Mouse (Mus musculus) midbrain, embryonic 16.5 days (tissue): ENCODE results near the gene AW011738. TPM values are rescaled to one million over a fixed set of nuclear protein-coding genes. Genes with fewer than 3 reads are reported as not detected.

Experiments
- ATAC-seq: fragments of 200-750 bp; cut with Nextera tagmentation; 2 replicates; pipeline ENCODE4 v1.8.0; 2017; ENCODE audit warnings: moderate TSS enrichment
- H3K27ac ChIP-seq: fragments of 300-500 bp; sonication (generic); 2 replicates; pipeline ENCODE4 v1.5.1; 2014; ENCODE audit warnings: mild to moderate bottlenecking, low read length, mixed read lengths
- H3K27me3 ChIP-seq: fragments of 300-500 bp; sonication (generic); 2 replicates; pipeline ENCODE4 v1.6.1; 2014; ENCODE audit warnings: low read depth, low read length, mixed read lengths; ENCODE audit not compliant: control insufficient read depth, insufficient read depth
- H3K36me3 ChIP-seq: fragments of 300-500 bp; sonication (generic); 2 replicates; pipeline ENCODE4 v1.6.1; 2014; ENCODE audit warnings: mild to moderate bottlenecking, low read length, moderate library complexity, mixed read lengths; ENCODE audit not compliant: control insufficient read depth, insufficient read depth
- H3K4me1 ChIP-seq: fragments of 300-500 bp; sonication (generic); 2 replicates; pipeline ENCODE4 v1.6.1; 2014; ENCODE audit warnings: mild to moderate bottlenecking, low read length, mixed read lengths; ENCODE audit not compliant: control insufficient read depth, insufficient read depth
- H3K4me2 ChIP-seq: fragments of 300-500 bp; sonication (generic); 2 replicates; pipeline ENCODE4 v1.6.1; 2014; ENCODE audit warnings: mild to moderate bottlenecking, low read length, mixed read lengths
- H3K4me3 ChIP-seq: fragments of 300-500 bp; sonication (generic); 2 replicates; pipeline ENCODE4 v1.5.1; 2014; ENCODE audit warnings: low read depth, mild to moderate bottlenecking, low read length, moderate library complexity, mixed read lengths
- H3K9ac ChIP-seq: fragments of 300-500 bp; sonication (generic); 2 replicates; pipeline ENCODE4 v1.6.1; 2014; ENCODE audit warnings: low read depth, low read length, mixed read lengths
- H3K9me3 ChIP-seq: fragments of 300-500 bp; sonication (generic); replicated peaks from 2 replicates; pipeline ENCODE4 v1.6.1; 2014; ENCODE audit warnings: mild to moderate bottlenecking, low read length, mixed read lengths; ENCODE audit not compliant: control insufficient read depth, poor library complexity, severe bottlenecking
- WGBS: fragments of 180-500 bp; shearing (Covaris S2); extraction: QIAGEN DNeasy Blood & Tissue Kit; methylation state at CpG from one replicate; pipeline ENCODE4 v1.1.7; 2014; 5-methylcytosine and 5-hydroxymethylcytosine counted together
- polyA plus RNA-seq: library from polyadenylated mRNA; unstranded; fragments of >200 nt; fragmentation: Nextera tagmentation; extraction: Ambion mirVana; gene quantifications from 2 replicates; pipeline ENCODE4 v1.2.1, GENCODE M21; 2015

The AW011738 gene
- polyA plus RNA-seq, result 3.7 and 4.2 TPM in 2 replicates

DNA sequence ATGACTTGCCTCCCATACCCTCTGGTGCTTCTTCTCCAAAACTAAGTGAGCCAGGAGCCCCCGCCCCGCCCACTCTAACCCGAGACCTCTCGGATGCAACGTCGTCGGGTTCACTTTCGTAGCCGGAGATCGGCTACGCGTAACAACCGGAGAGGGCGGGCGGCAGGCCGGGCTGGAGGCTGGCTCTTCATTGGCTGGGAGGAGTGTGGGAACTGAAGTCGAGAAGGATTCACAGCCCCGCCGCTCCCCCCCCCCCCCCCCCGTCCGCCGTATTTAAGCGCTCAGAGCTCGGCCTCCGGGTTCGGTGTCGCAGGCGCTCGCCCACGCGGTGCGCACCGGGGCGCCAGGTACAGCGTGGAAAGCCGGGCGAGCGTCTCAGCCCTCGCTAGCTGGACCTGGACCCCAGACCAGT, at the start of gene AW011738:
Gene AW011738 (plus strand): TSS at position 304 of the 412 bp plus-strand sequence.
- WGBS, result under 1% methylated on average over 31 of the region's 39 CpGs
- ATAC-seq, result peak; percentile 61
- peak within 1 kb of the TSS; percentile 69 for H3K9ac ChIP-seq
- H3K4me2 ChIP-seq, result peak within 1 kb of the TSS; percentile 96
- H3K27me3 ChIP-seq, result peaks cover 2% of the 10 kb centered on the region; the same call in 1 of the 2 replicates
- peak within 1 kb of the TSS; percentile 57 for H3K4me3 ChIP-seq
- peak within 1 kb of the TSS; percentile 75 for H3K27ac ChIP-seq
- H3K9me3 ChIP-seq, result no peaks in the 10 kb centered on the region
- peaks cover 15% of the 10 kb centered on the region for H3K4me1 ChIP-seq
- no peaks in the 10 kb centered on the region for H3K36me3 ChIP-seq

DNA sequence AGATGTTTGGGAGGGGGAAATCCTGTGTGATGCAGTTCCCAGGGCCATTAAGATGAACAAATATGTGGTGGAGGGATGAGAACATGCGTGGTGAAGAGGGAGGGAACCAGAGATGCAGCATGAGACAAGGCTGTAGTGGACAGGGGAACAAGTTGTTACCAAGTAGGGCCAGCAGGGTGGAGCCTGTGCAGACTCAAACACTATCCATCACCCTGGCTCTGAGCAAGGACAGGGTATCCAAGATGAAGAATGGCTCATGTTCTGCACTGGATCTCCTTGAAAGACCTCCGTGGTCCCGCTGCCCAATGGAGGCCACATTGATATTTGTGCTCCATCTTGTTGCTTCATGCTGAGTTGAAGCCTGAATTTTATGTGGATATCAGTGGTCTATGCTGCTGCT, 48.3 kb upstream of the AW011738 start:
- 91% methylated on average over 3 of the region's 3 CpGs for WGBS
- Histone ChIP-seq H3K36me3 (no peaks in the 10 kb centered on the region), H3K4me1 (no peaks in the 10 kb centered on the region), H3K27ac (no peak overlapping the region), H3K4me3 (no peak overlapping the region), H3K9ac (no peak overlapping the region), H3K9me3 (0 out of 2 replicates have a peak, but pooled peaks cover 7% of the 10 kb centered on the region), H3K4me2 (no peak overlapping the region), H3K27me3 (no peaks in the 10 kb centered on the region)
- ATAC-seq, result no peak

DNA sequence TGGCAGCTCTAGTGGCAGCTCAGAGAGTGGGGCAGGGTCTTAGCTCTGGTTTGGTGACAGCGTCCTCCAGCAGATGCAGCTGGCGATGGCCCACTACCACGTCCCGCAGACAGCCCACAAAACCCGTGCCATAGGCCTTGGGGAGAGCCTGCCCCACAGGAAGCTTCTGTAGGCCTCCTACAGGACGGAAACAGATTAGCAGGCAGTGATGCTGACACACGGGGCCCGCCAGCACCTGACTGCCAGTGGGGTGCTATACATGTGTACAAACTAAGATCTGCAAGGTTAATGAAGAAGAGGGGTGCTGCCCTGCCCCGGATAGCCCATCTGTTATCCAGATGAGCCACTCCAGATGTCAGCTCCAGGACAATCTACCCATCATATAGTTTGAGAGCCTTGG, 36.6 kb upstream of the AW011738 start:
- H3K4me1 ChIP-seq, result no peaks in the 10 kb centered on the region
- H3K4me3 ChIP-seq, result no peak overlapping the region
- no peaks in the 10 kb centered on the region for H3K27me3 ChIP-seq
- no peaks in the 10 kb centered on the region for H3K9me3 ChIP-seq
- no peak overlapping the region for H3K4me2 ChIP-seq
- 94% methylated on average over 9 of the region's 9 CpGs for WGBS
- H3K9ac ChIP-seq, result no peak overlapping the region
- H3K36me3 ChIP-seq, result peaks cover 82% of the 10 kb centered on the region
- no peak overlapping the region for H3K27ac ChIP-seq
- ATAC-seq, result no peak

DNA sequence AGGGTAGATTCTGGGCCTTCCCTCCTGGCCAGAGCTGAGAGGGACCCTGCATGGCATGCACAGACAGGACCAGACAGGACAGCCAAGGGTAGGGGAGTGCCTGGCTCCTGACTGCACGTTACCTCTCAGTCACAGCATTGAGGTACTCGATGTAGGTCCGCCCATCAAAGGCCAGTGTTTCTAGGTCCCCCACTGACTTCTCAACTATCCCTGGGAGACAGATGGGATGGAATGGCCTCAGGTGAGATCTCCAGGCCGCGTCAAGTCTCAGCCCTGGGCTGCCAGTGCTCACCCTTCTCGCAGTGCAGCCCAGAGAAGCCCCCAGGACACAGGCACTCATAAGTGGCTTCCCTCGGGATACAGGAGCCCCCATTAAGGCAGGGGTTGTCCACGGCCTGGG, 34.5 kb upstream of the AW011738 start:
- no peak for ATAC-seq
- H3K4me1 ChIP-seq, result no peaks in the 10 kb centered on the region
- 93% methylated on average over 8 of the region's 8 CpGs for WGBS
- no peaks in the 10 kb centered on the region for H3K27me3 ChIP-seq
- no peak overlapping the region for H3K4me3 ChIP-seq
- no peak overlapping the region for H3K9ac ChIP-seq
- H3K9me3 ChIP-seq, result no peaks in the 10 kb centered on the region
- H3K4me2 ChIP-seq, result no peak overlapping the region
- no peak overlapping the region for H3K27ac ChIP-seq
- peaks cover 92% of the 10 kb centered on the region for H3K36me3 ChIP-seq

DNA sequence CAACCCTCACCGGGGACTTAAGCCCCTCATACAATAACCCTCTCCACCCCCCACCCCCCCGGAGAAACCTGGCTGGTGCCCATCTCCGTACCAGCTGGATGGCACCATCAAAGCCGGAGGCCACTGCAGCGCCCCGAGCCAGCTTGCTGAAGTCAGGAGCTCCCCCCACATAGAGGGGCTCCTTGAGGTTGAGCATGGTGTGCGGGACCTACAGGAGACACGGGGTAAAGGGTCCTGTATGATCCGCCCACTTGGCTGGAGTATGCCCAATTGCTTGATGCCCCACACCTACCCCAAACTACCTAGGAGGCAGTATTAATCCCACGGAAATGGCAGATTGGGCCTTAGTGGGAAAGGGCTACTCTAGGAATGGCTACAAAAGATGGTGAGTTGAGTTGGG, 34.0 kb upstream of the AW011738 start:
- Histone ChIP-seq H3K27ac (no peak overlapping the region), H3K4me2 (no peak overlapping the region), H3K27me3 (no peaks in the 10 kb centered on the region), H3K9me3 (no peaks in the 10 kb centered on the region), H3K36me3 (peaks cover 93% of the 10 kb centered on the region), H3K4me1 (no peaks in the 10 kb centered on the region), H3K9ac (no peak overlapping the region), H3K4me3 (no peak overlapping the region)
- 96% methylated on average over 10 of the region's 10 CpGs for WGBS
- ATAC-seq, result no peak

DNA sequence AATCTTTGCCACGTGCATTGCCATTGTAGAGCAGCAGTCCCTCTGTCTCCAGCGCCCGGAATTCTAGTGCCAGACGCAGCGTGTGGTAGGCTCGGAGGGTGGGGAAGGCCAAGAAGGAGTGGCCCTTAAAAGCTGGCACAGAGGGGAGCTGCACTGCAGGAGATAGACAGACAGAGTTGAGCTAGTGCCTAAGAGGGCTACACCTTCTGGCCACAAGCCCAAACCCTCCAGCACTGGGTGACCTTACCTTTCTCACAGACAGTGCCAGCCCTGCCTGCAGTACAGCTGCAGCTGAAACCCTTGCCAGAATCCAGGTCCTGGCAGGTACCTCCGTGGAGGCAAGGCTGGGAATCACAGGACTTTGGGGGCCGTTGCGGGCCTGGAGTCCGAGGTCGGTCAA, 31.3 kb upstream of the AW011738 start:
- H3K4me3 ChIP-seq, result no peak overlapping the region
- H3K4me1 ChIP-seq, result no peaks in the 10 kb centered on the region
- peaks cover 95% of the 10 kb centered on the region for H3K36me3 ChIP-seq
- no peak overlapping the region for H3K27ac ChIP-seq
- 97% methylated on average over 11 of the region's 11 CpGs for WGBS
- ATAC-seq, result no peak
- no peaks in the 10 kb centered on the region for H3K9me3 ChIP-seq
- H3K4me2 ChIP-seq, result no peak overlapping the region
- H3K9ac ChIP-seq, result no peak overlapping the region
- no peaks in the 10 kb centered on the region for H3K27me3 ChIP-seq

DNA sequence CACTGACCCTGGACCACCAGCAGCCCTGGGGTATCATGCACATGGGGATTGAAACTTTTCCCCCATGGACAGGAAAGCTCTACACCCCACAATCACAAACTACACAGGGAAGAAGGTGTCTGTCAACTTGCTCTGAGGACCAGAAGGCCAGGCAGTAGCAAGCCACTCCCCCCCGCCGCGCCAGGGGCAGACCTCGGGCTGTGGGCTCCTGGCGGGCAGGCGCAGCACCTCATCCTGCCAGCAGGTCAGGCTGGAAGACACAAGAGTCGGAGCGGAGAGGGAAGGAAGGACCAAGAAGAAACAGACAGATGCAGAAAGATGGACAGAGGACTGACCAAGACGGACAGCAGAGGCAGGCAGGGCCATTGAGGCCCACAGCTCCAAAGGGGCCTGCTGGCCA, 25.5 kb upstream of the AW011738 start:
- Histone ChIP-seq H3K27ac (no peak overlapping the region), H3K4me3 (no peak overlapping the region), H3K36me3 (peaks cover 62% of the 10 kb centered on the region), H3K9ac (no peak overlapping the region), H3K9me3 (no peaks in the 10 kb centered on the region), H3K27me3 (no peaks in the 10 kb centered on the region), H3K4me2 (no peak overlapping the region), H3K4me1 (peaks cover 26% of the 10 kb centered on the region)
- WGBS, result 93% methylated on average over 9 of the region's 9 CpGs
- ATAC-seq, result no peak

DNA sequence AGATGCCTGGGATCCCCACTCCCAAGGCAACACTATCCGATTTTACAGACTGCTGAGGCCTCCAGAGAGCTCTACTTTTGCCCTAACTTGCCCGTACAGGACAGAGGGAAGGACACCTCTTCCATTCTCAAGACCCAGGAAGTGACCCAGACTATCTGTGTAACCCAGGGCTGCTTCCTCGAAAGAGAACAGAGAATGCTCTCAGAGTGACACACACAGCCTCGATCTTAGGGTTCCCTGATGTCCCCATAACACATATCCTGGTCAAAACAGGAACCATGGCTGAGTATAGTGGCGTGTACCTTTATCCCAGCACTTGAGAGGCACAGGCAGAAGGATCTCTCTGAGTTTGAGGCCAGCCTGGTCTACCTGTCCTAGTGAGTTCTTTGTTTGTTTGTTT, 19.4 kb upstream of the AW011738 start:
- peak overlapping the region; percentile 79 for H3K4me2 ChIP-seq
- H3K4me1 ChIP-seq, result peaks cover 77% of the 10 kb centered on the region
- WGBS, result 83% methylated on average over 5 of the region's 5 CpGs
- peaks cover 5% of the 10 kb centered on the region for H3K36me3 ChIP-seq
- no peaks in the 10 kb centered on the region for H3K9me3 ChIP-seq
- peak overlapping the region; percentile 69 for H3K4me3 ChIP-seq
- no peaks in the 10 kb centered on the region for H3K27me3 ChIP-seq
- H3K9ac ChIP-seq, result peak overlapping the region; percentile 54
- no peak overlapping the region for H3K27ac ChIP-seq
- no peak for ATAC-seq

DNA sequence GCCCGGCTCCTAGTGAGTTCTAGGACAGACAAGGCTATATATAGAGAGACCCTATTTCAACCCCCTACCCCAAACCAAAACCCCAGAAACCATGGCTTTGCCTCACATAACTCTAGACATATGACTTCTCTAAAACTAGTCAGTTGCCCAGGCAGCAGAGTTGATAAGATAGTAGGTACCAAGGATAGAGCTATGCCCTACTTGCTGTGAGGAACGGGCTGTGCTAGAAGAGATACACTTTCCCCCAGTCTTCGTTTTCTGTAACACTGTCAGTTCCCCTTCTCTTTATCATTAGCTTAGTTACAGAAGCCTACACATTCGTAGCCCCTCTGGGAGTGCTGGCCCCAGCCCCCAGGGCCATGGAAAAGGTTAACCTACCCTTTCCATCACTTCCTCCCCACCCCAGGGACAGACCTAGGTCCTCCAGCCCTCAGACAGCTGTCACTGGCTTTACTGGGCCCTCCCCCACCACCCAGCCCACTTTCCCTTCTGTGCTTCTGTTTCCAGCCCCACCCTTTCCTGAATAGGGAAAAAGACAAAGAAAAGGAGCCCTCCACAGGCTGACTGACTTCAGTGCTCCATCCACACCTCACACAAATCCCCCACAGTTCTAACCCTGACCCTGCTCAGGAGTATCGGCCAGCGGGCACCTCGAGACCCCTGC, 18.7 kb upstream of the AW011738 start:
- Histone ChIP-seq H3K4me3 (peak overlapping the region; percentile 69), H3K36me3 (no peaks in the 10 kb centered on the region; the same call in 1 of the 2 replicates), H3K9ac (peak overlapping the region; percentile 94), H3K27me3 (no peaks in the 10 kb centered on the region), H3K27ac (peak overlapping the region; percentile 97), H3K4me2 (peak overlapping the region; percentile 79), H3K4me1 (peaks cover 83% of the 10 kb centered on the region), H3K9me3 (no peaks in the 10 kb centered on the region)
- WGBS, result 53% methylated on average over 7 of the region's 7 CpGs
- ATAC-seq, result peak; percentile 1; the same call in 1 of the 2 replicates
